Mouse (Mus musculus) ES-Bruce4 (cell line): ENCODE results near the gene Tor1a. TPM values are rescaled to one million over a fixed set of nuclear protein-coding genes. Genes with fewer than 3 reads are reported as not detected.
A peak's percentile ranks its signal among the peaks of the same experiment; 100 is the strongest.

Source experiments
- H3K27ac ChIP-seq: 2 replicates; pipeline ENCODE4 v1.5.1; 2012; ENCODE audit warnings: low read length, inconsistent platforms; ENCODE audit not compliant: insufficient read depth
- H3K27me3 ChIP-seq: 2 replicates; pipeline ENCODE4 v1.6.1; 2012; ENCODE audit warnings: mild to moderate bottlenecking, low read length, inconsistent platforms; ENCODE audit not compliant: control insufficient read depth, poor library complexity, insufficient read depth, severe bottlenecking
- H3K36me3 ChIP-seq: 2 replicates; pipeline ENCODE4 v1.6.1; 2012; ENCODE audit warnings: inconsistent platforms, mild to moderate bottlenecking, low read length, moderate library complexity; ENCODE audit not compliant: control insufficient read depth, poor library complexity, insufficient read depth, severe bottlenecking
- H3K4me1 ChIP-seq: one replicate; pipeline ENCODE4 v1.8.1; 2011; ENCODE audit warnings: low read length; ENCODE audit not compliant: control insufficient read depth, insufficient read depth
- H3K4me3 ChIP-seq: 2 replicates; pipeline ENCODE4 v1.5.1; 2011; ENCODE audit warnings: low read depth, mild to moderate bottlenecking, low read length
- H3K9ac ChIP-seq: 2 replicates; pipeline ENCODE4 v1.6.1; 2012; ENCODE audit warnings: low read depth, mild to moderate bottlenecking, inconsistent platforms; ENCODE audit not compliant: poor library complexity, severe bottlenecking
- H3K9me3 ChIP-seq: replicated peaks from 2 replicates; pipeline ENCODE4 v1.6.1; 2012; ENCODE audit warnings: mild to moderate bottlenecking, low read length, inconsistent platforms; ENCODE audit not compliant: control insufficient read depth, poor library complexity, insufficient read depth, severe bottlenecking
- CTCF ChIP-seq: IDR thresholded peaks from one replicate; pipeline ENCODE4 v1.8.1; 2011; ENCODE audit warnings: low read depth, low read length
- EP300 ChIP-seq: IDR thresholded peaks from 2 replicates; pipeline ENCODE4 v1.6.1; 2011; ENCODE audit warnings: low read depth, low read length; ENCODE audit not compliant: insufficient read depth
- POLR2A ChIP-seq: IDR thresholded peaks from one replicate; pipeline ENCODE4 v1.8.1; 2011; ENCODE audit warnings: low read length; ENCODE audit not compliant: insufficient read depth
- polyA plus RNA-seq: library from polyadenylated mRNA; stranded (reverse); fragments of >200 nt; gene quantifications from 2 replicates; pipeline ENCODE4 v1.2.4, GENCODE M21; 2011; ENCODE audit warnings: low read depth; ENCODE audit not compliant: missing spikeins, insufficient read depth, insufficient read length

Gene Tor1a
- polyA plus RNA-seq, 1 experiment = 31.0 TPM

DNA sequence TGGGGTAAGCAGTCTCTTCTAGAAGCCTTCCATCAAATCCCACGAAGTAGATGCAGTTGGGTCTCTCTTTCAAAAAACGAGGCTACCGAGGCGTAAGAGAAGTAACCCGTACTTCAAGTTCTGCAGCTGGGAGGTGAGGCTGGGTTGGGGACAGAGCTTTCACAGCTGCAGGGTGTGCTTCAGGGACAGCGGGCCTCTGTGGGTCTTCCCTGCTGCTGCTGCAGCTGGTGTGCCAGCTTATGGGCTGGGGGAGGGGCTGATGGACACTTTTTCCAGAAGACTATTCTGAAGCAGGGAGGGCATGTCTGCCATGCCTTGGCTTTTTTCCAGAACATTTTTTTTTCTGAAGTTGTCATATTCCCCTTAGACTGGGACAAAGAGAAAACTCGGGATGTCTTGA, 15.3 kb upstream of the Tor1a start:
- no peak for TF ChIP-seq CTCF
- no peak for TF ChIP-seq POLR2A
- no peak for TF ChIP-seq EP300
- Histone ChIP-seq H3K36me3 (no peaks in the 10 kb centered on the region), H3K27ac (no peak overlapping the region), H3K27me3 (no peaks in the 10 kb centered on the region), H3K9ac (peak overlapping the region; percentile 20; the same call in 1 of the 2 replicates), H3K4me3 (no peak overlapping the region), H3K9me3 (no peaks in the 10 kb centered on the region), H3K4me1 (no peaks in the 10 kb centered on the region)

DNA sequence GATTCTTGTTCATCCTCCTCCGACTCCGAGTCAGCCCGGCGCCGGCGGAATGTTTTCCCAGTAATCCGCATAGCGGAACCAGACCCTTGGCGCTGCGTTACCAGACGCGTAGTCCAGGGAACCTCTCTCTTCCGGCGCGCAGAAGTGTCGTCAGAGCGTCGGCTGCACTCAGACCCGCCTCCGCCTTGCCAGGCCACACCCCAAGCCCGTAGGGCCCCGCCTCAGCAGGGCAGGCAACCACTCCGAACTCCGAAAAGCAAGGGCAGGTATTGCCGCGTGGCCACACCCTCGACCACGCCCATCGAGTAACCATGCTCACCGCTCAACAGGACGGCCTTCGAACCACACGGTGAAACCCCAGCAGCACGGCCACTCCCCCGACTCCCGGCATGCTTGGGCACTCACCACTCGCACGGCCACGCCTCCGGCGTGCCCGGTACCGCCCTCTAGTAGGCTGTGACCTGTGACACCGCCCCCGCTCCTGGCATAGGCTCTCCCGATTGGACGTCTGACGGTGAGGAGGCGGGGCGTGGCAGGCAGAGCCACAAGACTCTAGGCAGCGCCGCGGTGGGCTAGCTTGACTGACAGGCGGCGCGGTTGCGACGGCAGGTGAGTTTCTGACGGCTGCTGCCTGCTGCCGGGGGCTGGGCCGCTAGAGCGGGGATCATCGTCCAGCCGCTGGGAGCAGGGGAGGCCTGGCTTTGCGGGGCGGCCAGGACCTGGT, 14.2 kb upstream of the Tor1a start, which contains the start of the genes BC005624 and Usp20:
BC005624 (minus strand) TSS at position 412 of the 724 bp plus-strand sequence.
Usp20 (plus strand) TSS at position 490 of the 724 bp plus-strand sequence.
- TF ChIP-seq CTCF (no peak), EP300 (no peak), POLR2A (no peak)
- Histone ChIP-seq H3K9me3 (no peaks in the 10 kb centered on the region), H3K36me3 (peaks cover 2% of the 10 kb centered on the region; the same call in 1 of the 2 replicates), H3K4me3 (peak within 1 kb of the TSS; percentile 78), H3K4me1 (no peaks in the 10 kb centered on the region), H3K27ac (no peak within 1 kb of the TSS), H3K9ac (peak within 1 kb of the TSS; percentile 20), H3K27me3 (no peaks in the 10 kb centered on the region)

DNA sequence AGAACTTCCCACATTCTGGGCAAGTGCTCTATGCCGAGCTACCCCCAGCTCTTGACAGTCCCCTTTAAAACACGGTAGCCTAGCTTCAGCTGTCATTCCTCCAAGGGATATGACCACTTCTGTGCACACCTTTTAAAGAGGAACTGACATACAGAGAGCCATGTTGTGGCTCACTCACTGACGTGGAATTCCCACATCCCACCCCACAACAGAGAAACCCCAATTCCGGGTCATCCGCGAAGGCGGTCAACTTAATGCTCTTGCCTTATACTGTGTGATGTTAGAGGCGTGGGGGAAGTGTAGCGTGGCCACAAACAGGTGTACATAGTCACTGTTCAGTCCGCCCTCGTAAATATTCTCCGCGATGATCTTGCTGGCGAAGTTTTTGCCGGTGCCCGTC, 907 bp downstream of the Tor1a start:
- peak overlapping the region; percentile 84 for H3K4me3 ChIP-seq
- no peak overlapping the region for H3K27ac ChIP-seq

DNA sequence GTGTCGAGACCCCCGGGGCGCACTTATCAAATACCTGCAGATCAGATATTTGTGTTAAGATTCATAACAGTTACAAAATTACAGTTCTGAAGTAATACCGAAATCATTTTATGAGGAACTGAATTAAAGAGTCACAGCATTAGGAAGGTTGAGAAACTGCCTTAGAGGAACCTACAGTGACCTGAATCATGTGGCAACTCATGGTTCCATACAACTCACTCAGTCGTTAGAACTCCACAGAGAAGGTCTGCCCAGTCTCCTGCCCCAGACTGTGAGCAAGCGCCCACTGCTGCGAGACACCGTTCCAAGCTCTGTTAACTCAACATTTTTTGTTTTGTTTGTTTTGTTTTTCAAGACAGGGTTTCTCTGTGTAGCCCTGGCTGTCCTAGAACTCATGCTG, 2.1 kb downstream of the Tor1a start:
- Histone ChIP-seq H3K4me3 (no peak overlapping the region), H3K4me1 (no peaks in the 10 kb centered on the region), H3K36me3 (peaks cover 23% of the 10 kb centered on the region), H3K9ac (no peak overlapping the region), H3K9me3 (no peaks in the 10 kb centered on the region), H3K27ac (no peak overlapping the region), H3K27me3 (no peaks in the 10 kb centered on the region)
- TF ChIP-seq EP300 = no peak
- no peak for TF ChIP-seq CTCF
- no peak for TF ChIP-seq POLR2A

More for the DNA sequence above, 907 bp downstream of the Tor1a start:
- Histone ChIP-seq H3K4me1 (no peaks in the 10 kb centered on the region), H3K36me3 (peaks cover 18% of the 10 kb centered on the region), H3K27me3 (no peaks in the 10 kb centered on the region), H3K9ac (peak overlapping the region; percentile 72), H3K9me3 (no peaks in the 10 kb centered on the region)
- TF ChIP-seq CTCF = no peak
- TF ChIP-seq POLR2A = no peak
- TF ChIP-seq EP300 = no peak

DNA sequence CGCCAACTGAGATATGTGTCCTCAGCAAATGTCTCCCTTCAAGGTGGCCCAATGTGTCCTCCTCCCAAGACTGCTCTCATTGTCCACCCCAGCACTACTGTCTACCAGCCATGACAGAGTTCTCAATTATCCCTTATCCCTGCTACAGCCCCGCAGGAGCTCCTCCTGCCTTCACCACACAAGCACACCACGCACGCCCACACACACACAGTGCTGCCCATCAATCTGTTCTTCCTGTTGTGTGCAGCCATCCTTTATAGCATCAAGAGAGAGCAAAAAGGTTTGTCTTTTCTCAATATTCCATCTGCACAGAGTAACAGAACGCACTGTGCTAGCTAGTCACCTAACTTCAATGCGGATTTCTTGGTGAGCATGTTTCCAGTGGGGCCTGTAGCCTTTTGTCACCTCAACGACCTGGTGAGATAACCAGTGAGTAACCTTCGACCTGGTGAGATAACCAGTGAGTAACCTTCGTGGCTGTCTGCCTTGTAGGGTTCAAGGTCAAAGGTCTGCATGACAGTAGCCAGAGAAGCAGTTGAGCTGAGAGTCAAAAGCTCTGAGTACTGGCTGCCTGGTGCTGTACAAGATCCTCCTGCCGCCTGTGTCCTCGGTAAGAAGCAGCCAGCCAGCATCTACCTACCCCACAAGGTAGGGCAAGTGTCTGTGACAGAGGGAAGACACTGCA, 5.0 kb downstream of the Tor1a start:
- TF ChIP-seq POLR2A (no peak), EP300 (no peak), CTCF (no peak)
- H3K27me3 ChIP-seq = no peaks in the 10 kb centered on the region
- no peak overlapping the region for H3K4me3 ChIP-seq
- H3K9me3 ChIP-seq = no peaks in the 10 kb centered on the region
- no peak overlapping the region for H3K27ac ChIP-seq
- H3K4me1 ChIP-seq = peaks cover 3% of the 10 kb centered on the region
- peaks cover 38% of the 10 kb centered on the region for H3K36me3 ChIP-seq
- no peak overlapping the region for H3K9ac ChIP-seq

DNA sequence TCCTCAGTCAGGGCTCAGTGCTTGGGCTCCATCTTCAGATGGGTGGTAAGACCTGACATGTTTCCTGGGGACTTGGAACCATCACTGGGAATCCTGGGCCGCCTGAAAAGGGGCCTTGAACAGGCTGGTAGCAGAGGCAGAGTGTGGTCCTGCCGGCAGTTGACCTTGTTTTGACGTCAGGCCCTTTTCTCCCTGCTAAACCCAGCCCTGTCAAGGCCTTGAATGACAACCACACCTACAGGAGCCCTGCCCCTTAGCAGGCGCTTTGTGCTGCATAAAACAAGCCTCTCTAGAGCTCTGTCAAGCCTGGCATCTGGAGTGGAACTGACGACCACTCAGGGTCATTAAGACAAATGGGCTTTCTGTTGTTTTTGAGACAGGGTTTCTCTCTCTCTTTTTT, 7.9 kb downstream of the Tor1a start:
- Histone ChIP-seq H3K4me3 (no peak overlapping the region), H3K27me3 (no peaks in the 10 kb centered on the region), H3K27ac (peak overlapping the region; percentile 13; the same call in 1 of the 2 replicates), H3K36me3 (peaks cover 47% of the 10 kb centered on the region), H3K9me3 (no peaks in the 10 kb centered on the region), H3K9ac (no peak overlapping the region), H3K4me1 (peaks cover 3% of the 10 kb centered on the region)
- TF ChIP-seq CTCF (no peak), EP300 (no peak), POLR2A (no peak)
